Mouse (Mus musculus): ENCODE measurements at regions not wholly inside any gene's neighbourhood (a gene's known extent, or its start where the extent isn't known, plus 50 kb on each side); places are given as distances from the start of the nearest gene placed in this dataset.

GRCm38 (mm10) chr8:57095169-57095568 lies 225.6 kb upstream of the Hand2 start:
- TF ChIP-seq CTCF (IDR thresholded peaks at IDR 0.05; ENCODE audit: control insufficient read depth, insufficient read depth, insufficient read length) (no peak), MYOD1 (IDR thresholded peaks at IDR 0.05; ENCODE audit: control insufficient read depth, insufficient read length, low read depth) (no peak), USF1 (IDR thresholded peaks at IDR 0.05; ENCODE audit: low read depth) (no peak), MYOG (IDR thresholded peaks at IDR 0.05; ENCODE audit: control insufficient read depth, extremely low read depth, insufficient read length) (no peak), MAX (IDR thresholded peaks at IDR 0.05) (no peak)
